Comparison of ENCODE assay signal across 23 mouse cellular contexts in the genomic region with DNA sequence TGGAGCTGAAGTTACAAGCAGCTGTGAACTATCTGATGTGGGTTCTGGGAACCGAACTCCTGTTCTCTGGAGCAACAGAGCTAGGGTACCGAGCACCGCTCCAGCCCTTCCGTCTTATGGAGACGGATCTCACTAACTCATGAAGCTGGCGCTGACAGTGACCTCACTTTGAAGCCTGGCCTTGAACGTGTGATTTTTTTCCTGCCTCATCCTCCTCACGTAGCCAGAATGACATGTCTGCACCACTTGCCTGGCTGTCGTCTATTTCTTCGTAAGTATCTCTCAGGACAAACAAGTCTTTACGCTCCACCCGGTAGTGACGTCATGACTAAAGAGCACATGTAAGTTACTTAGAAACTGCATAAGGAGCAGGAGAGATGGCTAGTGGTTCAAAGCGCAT. TPM values are rescaled to one million over a fixed set of nuclear protein-coding genes. Genes with fewer than 3 reads are reported as not detected.
DNase-seq lines count a peak whose midpoint lies in the region; ATAC-seq lines count a peak whose summit lies in the region.
"Had no signal": no experiment of that assay in that cellular context is flagged by ENCODE, and none has a peak within 500 bp of the region (broad histone marks: within the 10 kb centered on the region; RNA-seq: fewer than 3 reads in every experiment).

No protein-coding gene starts in this region.

- H3K27me3 ChIP-seq in midbrain, embryonic 11.5 days (ENCODE audit: control insufficient read depth, insufficient read depth, low read length) = no peaks in the 10 kb centered on the region
- no peaks in the 10 kb centered on the region for H3K27me3 ChIP-seq in midbrain, embryonic 14.5 days (ENCODE audit: control insufficient read depth, insufficient read depth, low read length)
- H3K27me3 ChIP-seq: CH12.LX; embryonic facial prominence, embryonic 12.5 days; forebrain, embryonic 13.5 days; forebrain, embryonic 15.5 days; Patski had no signal

- H3K27ac ChIP-seq in midbrain, embryonic 11.5 days (ENCODE audit: low read depth, low read length) = no peak overlapping the region
- no peak overlapping the region for H3K27ac ChIP-seq in midbrain, embryonic 14.5 days (replicated peaks; ENCODE audit: low read depth, low read length)
- H3K27ac ChIP-seq: embryonic facial prominence, embryonic 10.5 days; embryonic facial prominence, embryonic 12.5 days; forebrain, embryonic 13.5 days; forebrain, embryonic 15.5 days had no signal

- H3K36me3 ChIP-seq in midbrain, embryonic 11.5 days (ENCODE audit: control insufficient read depth, insufficient read depth, low read length) = peaks cover 2% of the 10 kb centered on the region; the same call in 1 of the 2 replicates
- H3K36me3 ChIP-seq in midbrain, embryonic 14.5 days (ENCODE audit: control insufficient read depth, insufficient read depth, low read length) = peaks cover 51% of the 10 kb centered on the region

- no peaks in the 10 kb centered on the region for H3K9me3 ChIP-seq in midbrain, embryonic 11.5 days (ENCODE audit: control insufficient read depth, low read length)
- H3K9me3 ChIP-seq in midbrain, embryonic 14.5 days (ENCODE audit: control insufficient read depth, low read length) = no peaks in the 10 kb centered on the region
- H3K9me3 ChIP-seq: embryonic facial prominence, embryonic 10.5 days; embryonic facial prominence, embryonic 12.5 days; forebrain, embryonic 13.5 days; forebrain, embryonic 15.5 days; G1E had no signal

- H3K9ac ChIP-seq in midbrain, embryonic 11.5 days (ENCODE audit: low read length) = no peak overlapping the region
- no peak overlapping the region for H3K9ac ChIP-seq in midbrain, embryonic 14.5 days (replicated peaks; ENCODE audit: low read length)
- H3K9ac ChIP-seq: embryonic facial prominence, embryonic 12.5 days; forebrain, embryonic 13.5 days; forebrain, embryonic 15.5 days; forebrain, postnatal 0 days had no signal

- no peak overlapping the region for H3K4me3 ChIP-seq in midbrain, embryonic 11.5 days (ENCODE audit: low read depth, low read length)
- no peak overlapping the region for H3K4me3 ChIP-seq in midbrain, embryonic 14.5 days (replicated peaks; ENCODE audit: low read depth, low read length)
- H3K4me3 ChIP-seq: embryonic facial prominence, embryonic 10.5 days; embryonic facial prominence, embryonic 12.5 days; forebrain, embryonic 13.5 days; forebrain, embryonic 15.5 days had no signal

- DNase-seq in adrenal gland, adult (ENCODE audit: inconsistent age in 2 of 2, low spot score in 1 of 2) = peak; percentile 50 to 64
- no peak for DNase-seq in adrenal gland, postnatal 4 days (ENCODE audit: low spot score in 2 of 2)
- peak; percentile 28 for DNase-seq in adrenal gland, postnatal 14 days
- no peak for DNase-seq in adrenal gland, adult 18-20 months (ENCODE audit: low spot score in 2 of 2)
- DNase-seq in midbrain, embryonic 11.5 days (ENCODE audit: low spot score, missing footprints) = peak; percentile 66
- no peak for DNase-seq in midbrain, embryonic 14.5 days
- DNase-seq: adrenal gland, postnatal 25 days; B cell, adult 2 months; cerebellum, adult 11-12 months; cerebellum, adult 2 months; cerebellum, adult 9-10 months; cerebellum, postnatal 10 days; cerebellum, postnatal 25 days; forebrain, postnatal 0 days had no signal

- ATAC-seq in midbrain, embryonic 11.5 days (ENCODE audit: low FRiP score) = no peak
- no peak for ATAC-seq in midbrain, embryonic 14.5 days (ENCODE audit: low FRiP score, low TSS enrichment)
- ATAC-seq: activated CD4-positive, CD25-positive, alpha-beta regulatory T cell, adult 4 months; CD4-positive, CD25-positive, alpha-beta regulatory T cell, adult 4 months; forebrain, embryonic 13.5 days; forebrain, embryonic 15.5 days; forebrain, postnatal 0 days; Patski had no signal

- H3K4me1 ChIP-seq in midbrain, embryonic 11.5 days (ENCODE audit: control insufficient read depth, insufficient read depth, low read length) = no peaks in the 10 kb centered on the region
- no peaks in the 10 kb centered on the region for H3K4me1 ChIP-seq in midbrain, embryonic 14.5 days (ENCODE audit: control insufficient read depth, insufficient read depth, low read length)
- H3K4me1 ChIP-seq: embryonic facial prominence, embryonic 10.5 days; embryonic facial prominence, embryonic 12.5 days; forebrain, embryonic 13.5 days; forebrain, embryonic 15.5 days had no signal

- no peak overlapping the region for H3K4me2 ChIP-seq in midbrain, embryonic 11.5 days
- H3K4me2 ChIP-seq in midbrain, embryonic 14.5 days (ENCODE audit: low read length) = no peak overlapping the region
- H3K4me2 ChIP-seq: embryonic facial prominence, embryonic 12.5 days; forebrain, embryonic 13.5 days; forebrain, embryonic 15.5 days had no signal

- WGBS in midbrain, embryonic 11.5 days = 98% methylated on average over 14 of the region's 14 CpGs
- WGBS in midbrain, embryonic 14.5 days = 95% methylated on average over 14 of the region's 14 CpGs

RNA-seq across cellular contexts. Expression of a gene that starts 27.7 kb away (rescaled TPM):
- total RNA-seq in adrenal gland, postnatal 4 days (2021) = 100 to 1,000 TPM in 1 of 2 experiments, 10 to 100 TPM in 1; 94.4 to 126 TPM
- 83.9 and 87.5 TPM in 2 replicates for total RNA-seq in adrenal gland, postnatal 14 days (2021)
- total RNA-seq in adrenal gland, adult 18-20 months (2021) = 10 to 100 TPM; 75.4 to 97.5 TPM
- polyA plus RNA-seq in midbrain, embryonic 11.5 days (2014; fragmentation: Nextera tagmentation; extraction: Ambion mirVana) = 49.9 and 53.8 TPM in 2 replicates
- 188 and 219 TPM in 2 replicates for polyA plus RNA-seq in midbrain, embryonic 14.5 days (2014; fragmentation: Nextera tagmentation; extraction: Ambion mirVana)

Comparison
In these comparisons a context has a peak if more than half of its experiments do, and no peak if none do; other contexts are left out.
1. DNase-seq: peak in adrenal gland, adult (2 of 2), adrenal gland, postnatal 14 days (single experiment) and midbrain, embryonic 11.5 days (single experiment); none in adrenal gland, postnatal 4 days (0 of 2), adrenal gland, adult 18-20 months (0 of 2) and midbrain, embryonic 14.5 days (single experiment).